Mouse (Mus musculus) MEL (cell line): ENCODE results near the gene Soga1.

Experiments
- CTCF ChIP-seq, 3 experiments: IDR thresholded peaks in 2 of 3; conservative IDR thresholded peaks in 1 of 3; 2 replicates each; pipeline ENCODE4 v1.5.1; 2011 to 2012; ENCODE audit warnings: low read length in 3 of 3, low read depth in 2 of 3, mild to moderate bottlenecking in 2 of 3, improper control_type of control experiment in 1 of 3, inconsistent platforms in 1 of 3, mixed read lengths in 1 of 3, moderate library complexity in 1 of 3; ENCODE audit not compliant: control insufficient read depth in 1 of 3, insufficient read depth in 1 of 3, poor library complexity in 1 of 3, severe bottlenecking in 1 of 3
- EP300 ChIP-seq, 2 experiments: IDR thresholded peaks; 2 replicates each; pipeline ENCODE4 v1.6.1; 2011; ENCODE audit warnings: improper control_type of control experiment in 2 of 2, low read length in 2 of 2, low read depth in 1 of 2, mild to moderate bottlenecking in 1 of 2
- JUND ChIP-seq: IDR thresholded peaks from 2 replicates; pipeline ENCODE4 v1.6.1; 2011; ENCODE audit warnings: low read depth, mild to moderate bottlenecking, improper control_type of control experiment, low read length
- POLR2A ChIP-seq, 2 experiments: IDR thresholded peaks; 2 replicates each; pipeline ENCODE4 v1.6.1; 2011 to 2012; ENCODE audit warnings: low read length in 2 of 2, mild to moderate bottlenecking in 2 of 2, control low read depth in 1 of 2, improper control_type of control experiment in 1 of 2, low read depth in 1 of 2, moderate library complexity in 1 of 2; ENCODE audit not compliant: control insufficient read depth in 1 of 2, insufficient read depth in 1 of 2, poor library complexity in 1 of 2
- RCOR1 ChIP-seq: IDR thresholded peaks from 2 replicates; pipeline ENCODE4 v1.6.1; 2012; ENCODE audit warnings: low read depth, mild to moderate bottlenecking, inconsistent platforms, low read length, improper control_type of control experiment
- SIN3A ChIP-seq: IDR thresholded peaks from 2 replicates; pipeline ENCODE4 v1.6.1; 2012; ENCODE audit warnings: low read length, improper control_type of control experiment, inconsistent platforms

DNA sequence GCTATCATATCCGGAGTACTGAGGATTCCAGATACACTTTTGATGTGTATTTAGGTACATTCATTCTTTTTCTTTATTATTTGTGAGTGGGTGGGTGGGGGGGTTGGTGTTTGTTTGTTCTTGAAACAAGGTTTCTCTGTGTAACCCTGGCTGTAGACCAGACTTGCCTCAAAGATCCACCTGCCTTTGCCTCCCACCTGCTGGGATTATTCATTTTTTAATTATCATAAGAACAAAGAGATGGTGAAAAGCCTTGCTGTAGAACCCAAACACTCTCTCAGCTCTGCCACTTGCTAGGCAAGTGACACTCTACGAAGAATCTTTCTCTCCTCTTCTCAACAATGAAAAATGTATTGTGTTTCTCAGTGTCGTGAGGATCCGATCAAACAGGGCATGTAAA is 59.8 kb downstream of the Soga1 start:
- TF ChIP-seq JUND = no peak
- TF ChIP-seq CTCF (IDR thresholded peaks at IDR 0.05 in 2 of 3, conservative IDR thresholded peaks at IDR 0.05 in 1 of 3; ENCODE audit: control insufficient read depth in 1 of 3, insufficient read depth in 1 of 3, low read depth in 2 of 3, low read length in 3 of 3, poor library complexity in 1 of 3, severe bottlenecking in 1 of 3) = no peak
- TF ChIP-seq SIN3A = no peak
- no peak for TF ChIP-seq EP300 (IDR thresholded peaks at IDR 0.05; ENCODE audit: low read depth in 1 of 2, low read length in 2 of 2)
- no peak for TF ChIP-seq RCOR1
- no peak for TF ChIP-seq POLR2A (IDR thresholded peaks at IDR 0.05; ENCODE audit: control insufficient read depth in 1 of 2, insufficient read depth in 1 of 2, low read depth in 1 of 2, low read length in 2 of 2, poor library complexity in 1 of 2)
